Mouse (Mus musculus) CH12.LX (cell line): ENCODE measurements at regions not wholly inside any gene's neighbourhood (a gene's known extent, or its start where the extent isn't known, plus 50 kb on each side); places are given as distances from the start of the nearest gene placed in this dataset.
A peak's percentile ranks its signal among the peaks of the same experiment; 100 is the strongest.

ENCODE experiments used
- DNase-seq: peaks from one replicate; pipeline ENCODE4 v3.0.0-alpha.2; 2013; ENCODE audit errors: extremely low read depth
- H3K27ac ChIP-seq: 2 replicates; pipeline ENCODE4 v1.5.1; 2012; ENCODE audit warnings: low read depth, mild to moderate bottlenecking, control low read depth, moderate library complexity; ENCODE audit not compliant: insufficient read depth
- H3K27me3 ChIP-seq: replicated peaks from 2 replicates; pipeline ENCODE3; 2012; ENCODE audit warnings: inconsistent platforms
- H3K36me3 ChIP-seq, 2 experiments: replicated peaks in 1 of 2; 2 replicates each; pipeline versions ENCODE3 to v1.6.1; 2012; ENCODE audit warnings: inconsistent platforms in 1 of 2, low read length in 1 of 2, mild to moderate bottlenecking in 1 of 2, mixed read lengths in 1 of 2, moderate library complexity in 1 of 2; ENCODE audit not compliant: control insufficient read depth in 1 of 2, insufficient read depth in 1 of 2
- H3K4me1 ChIP-seq, 2 experiments: 2 replicates each; pipeline ENCODE4 v1.6.1; 2012; ENCODE audit warnings: inconsistent platforms in 1 of 2, moderate library complexity in 1 of 2; ENCODE audit not compliant: insufficient read depth in 2 of 2, control insufficient read depth in 1 of 2
- H3K4me2 ChIP-seq: 2 replicates; pipeline ENCODE4 v1.6.1; 2012; ENCODE audit warnings: low read depth, mild to moderate bottlenecking, control low read depth; ENCODE audit not compliant: poor library complexity, insufficient read depth, severe bottlenecking
- H3K4me3 ChIP-seq, 3 experiments: fragments of 150-350 bp in 1 of 3; sonication (generic) in 1 of 3; replicated peaks in 1 of 3; 2 replicates each; pipeline versions ENCODE3 to v1.5.1; 2011 to 2012; ENCODE audit warnings: low read depth in 2 of 3, low read length in 2 of 3, mild to moderate bottlenecking in 2 of 3, moderate library complexity in 2 of 3, control low read depth in 1 of 3, improper control_type of control experiment in 1 of 3, inconsistent platforms in 1 of 3, mixed read lengths in 1 of 3; ENCODE audit not compliant: poor library complexity in 1 of 3
- H3K79me2 ChIP-seq: replicated peaks from 2 replicates; pipeline ENCODE4 v1.6.1; 2012; ENCODE audit warnings: mild to moderate bottlenecking, moderate library complexity; ENCODE audit not compliant: control insufficient read depth, poor library complexity, insufficient read depth, severe bottlenecking; ENCODE audit errors: extremely low read depth
- H3K9ac ChIP-seq: 2 replicates; pipeline ENCODE4 v1.6.1; 2012; ENCODE audit warnings: low read depth, mild to moderate bottlenecking, control low read depth, moderate library complexity; ENCODE audit not compliant: insufficient read depth
- H3K9me3 ChIP-seq: replicated peaks from 2 replicates; pipeline ENCODE3; 2012; ENCODE audit warnings: low read length, inconsistent platforms, mixed read lengths
- CHD2 ChIP-seq: IDR thresholded peaks from 2 replicates; pipeline ENCODE4 v1.6.1; 2011; ENCODE audit warnings: low read length, improper control_type of control experiment
- CTCF ChIP-seq, 2 experiments: IDR thresholded peaks in 1 of 2; conservative IDR thresholded peaks in 1 of 2; 2 replicates each; pipeline ENCODE4 v1.5.1; 2011 to 2012; ENCODE audit warnings: low read depth in 2 of 2, low read length in 2 of 2, improper control_type of control experiment in 1 of 2, inconsistent platforms in 1 of 2, mild to moderate bottlenecking in 1 of 2, moderate library complexity in 1 of 2
- E2F4 ChIP-seq: IDR thresholded peaks from 2 replicates; pipeline ENCODE4 v1.6.1; 2011; ENCODE audit warnings: low read depth, low read length, improper control_type of control experiment; ENCODE audit not compliant: insufficient replicate concordance
- ELF1 ChIP-seq: IDR thresholded peaks from 2 replicates; pipeline ENCODE4 v1.6.1; 2014; ENCODE audit warnings: low read depth, mild to moderate bottlenecking, inconsistent platforms, low read length, improper control_type of control experiment
- ETS1 ChIP-seq: conservative IDR thresholded peaks from 2 replicates; pipeline ENCODE4 v1.6.1; 2012; ENCODE audit warnings: low read depth, mild to moderate bottlenecking, inconsistent platforms, low read length, improper control_type of control experiment, moderate library complexity
- GABPA ChIP-seq: IDR thresholded peaks from 2 replicates; pipeline ENCODE4 v1.6.1; 2012; ENCODE audit warnings: low read depth, low read length, improper control_type of control experiment, inconsistent platforms; ENCODE audit not compliant: insufficient replicate concordance
- HCFC1 ChIP-seq: IDR thresholded peaks from 2 replicates; pipeline ENCODE4 v1.6.1; 2012; ENCODE audit warnings: low read depth, mild to moderate bottlenecking, inconsistent platforms, low read length, improper control_type of control experiment
- JUND ChIP-seq: conservative IDR thresholded peaks from 2 replicates; pipeline ENCODE4 v1.6.1; 2011; ENCODE audit warnings: low read depth, low read length, improper control_type of control experiment
- KAT2A ChIP-seq: IDR thresholded peaks from 2 replicates; pipeline ENCODE4 v1.6.1; 2012; ENCODE audit warnings: low read length, improper control_type of control experiment, inconsistent platforms; ENCODE audit not compliant: insufficient replicate concordance
- MAFK ChIP-seq: IDR thresholded peaks from 2 replicates; pipeline ENCODE4 v1.6.1; 2011; ENCODE audit warnings: low read length, improper control_type of control experiment; ENCODE audit not compliant: insufficient replicate concordance
- NELFE ChIP-seq: IDR thresholded peaks from 2 replicates; pipeline ENCODE4 v1.6.1; 2011; ENCODE audit warnings: low read depth, low read length, improper control_type of control experiment
- POLR2A ChIP-seq: IDR thresholded peaks from 2 replicates; pipeline ENCODE4 v1.6.1; 2011; ENCODE audit warnings: low read depth, mild to moderate bottlenecking, improper control_type of control experiment, low read length
- RAD21 ChIP-seq: IDR thresholded peaks from 2 replicates; pipeline ENCODE4 v1.6.1; 2011; ENCODE audit warnings: low read depth, mild to moderate bottlenecking, low read length, improper control_type of control experiment, moderate library complexity
- SIN3A ChIP-seq: IDR thresholded peaks from 2 replicates; pipeline ENCODE4 v1.6.1; 2012; ENCODE audit warnings: low read length, improper control_type of control experiment, inconsistent platforms
- SMC3 ChIP-seq: IDR thresholded peaks from 2 replicates; pipeline ENCODE4 v1.6.1; 2011; ENCODE audit warnings: low read depth, low read length, improper control_type of control experiment
- USF2 ChIP-seq: conservative IDR thresholded peaks from 2 replicates; pipeline ENCODE4 v1.6.1; 2011; ENCODE audit warnings: low read depth, low read length, improper control_type of control experiment
- ZMIZ1 ChIP-seq: IDR thresholded peaks from 2 replicates; pipeline ENCODE4 v1.6.1; 2012; ENCODE audit warnings: low read depth, mild to moderate bottlenecking, inconsistent platforms, low read length, improper control_type of control experiment
- ZNF384 ChIP-seq: IDR thresholded peaks from 2 replicates; pipeline ENCODE4 v1.6.1; 2012; ENCODE audit warnings: low read depth, low read length, improper control_type of control experiment, inconsistent platforms
- dilution Hi-C: fragments of 300-500 bp; cut with MboI; formaldehyde crosslinking; loops from 2 replicates; pipeline ENCODE4 v1.14.3; 2020; ENCODE audit warnings: low sequenced_read_pairs; ENCODE audit not compliant: extremely low pct_unique_long_range_greater_than_20kb, extremely low pct_ligation_motif_present
- in situ Hi-C: fragments of 300-500 bp; cut with MboI; formaldehyde crosslinking; loops from 3 replicates; pipeline ENCODE4 v1.14.3; 2019; ENCODE audit warnings: low sequenced_read_pairs, low pct_ligation_motif_present, low pct_unique_long_range_greater_than_20kb, mixed read lengths

- DNase-seq: no peak
- no peaks in the 10 kb centered on the region for H3K4me1 ChIP-seq
- TF ChIP-seq POLR2A: no peak
- TF ChIP-seq CHD2: no peak
- TF ChIP-seq ZMIZ1: no peak
- TF ChIP-seq KAT2A: no peak
- TF ChIP-seq MAFK: no peak
- TF ChIP-seq ELF1: no peak
- no peak for TF ChIP-seq NELFE
- TF ChIP-seq ETS1: no peak
- TF ChIP-seq USF2: no peak
- no peak for TF ChIP-seq SIN3A
- no peak for TF ChIP-seq HCFC1
- TF ChIP-seq GABPA: no peak
- no peak for TF ChIP-seq E2F4
- TF ChIP-seq ZNF384: no peak
- TF ChIP-seq RAD21: no peak
- dilution Hi-C loops (no loop called here), in situ Hi-C loops (no loop called here)
- no peak overlapping the region for H3K9ac ChIP-seq
- H3K36me3 ChIP-seq: no peaks in the 10 kb centered on the region
- no peaks in the 10 kb centered on the region for H3K79me2 ChIP-seq
- peak overlapping the region; percentile 1; the same call in 1 of the 2 replicates for H3K4me2 ChIP-seq
- no peak overlapping the region for H3K27ac ChIP-seq
- H3K9me3 ChIP-seq: no peaks in the 10 kb centered on the region
- H3K27me3 ChIP-seq: no peaks in the 10 kb centered on the region
- H3K4me3 ChIP-seq: no peak overlapping the region
These were observed 664.7 kb downstream of the Bcl11a start for GRCm38 (mm10) chr11:24742561-24742960.

- dilution Hi-C loops: no loop called here
- H3K4me2 ChIP-seq: no peak overlapping the region
- in situ Hi-C loops: no loop called here
- H3K9me3 ChIP-seq: no peaks in the 10 kb centered on the region
- H3K9ac ChIP-seq: no peak overlapping the region
- no peaks in the 10 kb centered on the region for H3K36me3 ChIP-seq
- no peak overlapping the region for H3K27ac ChIP-seq
- H3K27me3 ChIP-seq: no peaks in the 10 kb centered on the region
- no peak overlapping the region for H3K4me3 ChIP-seq
- TF ChIP-seq SMC3: 0 out of 2 replicates have a peak, but pooled peaks have one; percentile 10
- TF ChIP-seq JUND: no peak
- TF ChIP-seq CTCF (conservative IDR thresholded peaks at IDR 0.05 in 1 of 2, IDR thresholded peaks at IDR 0.05 in 1 of 2; ENCODE audit: low read depth in 2 of 2, low read length in 2 of 2): peak in 1 of 2 experiments; percentile 39; a peak in 2 of 4 replicates
- TF ChIP-seq E2F4: no peak
- TF ChIP-seq ETS1: no peak
- TF ChIP-seq, all 38 proteins: peak for 2
- peak; percentile 3 for DNase-seq
- Histone ChIP-seq H3K79me2 (no peaks in the 10 kb centered on the region), H3K4me1 (peaks cover 0 to 7% of the 10 kb centered on the region in 2 experiments; a peak in 2 of 4 replicates)
These were observed 665.6 kb downstream of the Bcl11a start for GRCm38 (mm10) chr11:24743439-24743838.
